In the genomic region with DNA sequence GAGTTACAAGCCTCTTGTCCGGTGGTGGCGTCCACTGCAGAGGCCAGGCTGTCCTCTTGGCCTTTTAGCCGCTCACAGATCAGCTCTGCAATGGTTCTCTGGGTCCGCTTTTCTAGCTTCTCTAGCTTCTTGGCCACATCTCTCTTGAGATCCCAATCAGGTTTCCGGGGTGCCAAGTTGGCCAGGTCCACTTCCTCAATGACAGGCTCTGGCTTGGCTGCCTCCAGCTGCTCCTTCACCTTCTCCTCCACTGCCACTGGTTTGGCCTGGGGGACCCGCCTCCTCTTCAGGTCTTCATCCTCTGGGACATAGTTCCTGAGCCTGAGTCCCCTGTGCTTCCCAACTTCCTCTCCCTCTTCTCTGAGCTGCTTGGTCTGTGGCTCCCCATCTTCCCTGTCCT, we compare ENCODE assay signal across 26 mouse cellular contexts. TPM values are rescaled to one million over a fixed set of nuclear protein-coding genes. Genes with fewer than 3 reads are reported as not detected.
DNase-seq lines count a peak whose midpoint lies in the region; ATAC-seq and TF ChIP-seq lines count a peak whose summit lies in the region.
"Not testable (repeated sequence)": the region's sequence is repeated elsewhere in the genome, so short reads cannot be mapped to it uniquely, and the experiment has no call there.
"Had no signal": no experiment of that assay in that cellular context is flagged by ENCODE, and none has a peak within 500 bp of the region (broad histone marks: within the 10 kb centered on the region; RNA-seq: fewer than 3 reads in every experiment).

No protein-coding gene starts in this region.

- H3K4me1 ChIP-seq in ES-Bruce4 (ENCODE audit: control insufficient read depth, insufficient read depth, low read length); liver, embryonic 16.5 days (ENCODE audit: control insufficient read depth, low read depth, low read length): not testable (repeated sequence)
- H3K4me1 ChIP-seq in brown adipose tissue, adult 24 weeks (ENCODE audit: control insufficient read depth, insufficient read depth, insufficient read length, low read length), result peaks cover 26% of the 10 kb centered on the region; the same call in 1 of the 2 replicates

- not testable (repeated sequence) for H3K27ac ChIP-seq in ES-Bruce4 (ENCODE audit: insufficient read depth, low read length); liver, embryonic 16.5 days (ENCODE audit: low read length)
- peak overlapping the region; percentile 82; the same call in 1 of the 2 replicates for H3K27ac ChIP-seq in brown adipose tissue, adult 24 weeks (replicated peaks; ENCODE audit: low read depth, low read length)

- H3K9me3 ChIP-seq in ES-Bruce4 (replicated peaks; ENCODE audit: control insufficient read depth, insufficient read depth, low read length, poor library complexity, severe bottlenecking); liver, embryonic 16.5 days (replicated peaks; ENCODE audit: control insufficient read depth, low read length): not testable (repeated sequence)

- 53% methylated on average over 6 of the region's 6 CpGs for WGBS in liver, embryonic 16.5 days (ENCODE audit: insufficient replicate concordance)

- not testable (repeated sequence) for H3K4me2 ChIP-seq in liver, embryonic 16.5 days (ENCODE audit: low read depth, low read length)

- H3K27me3 ChIP-seq in ES-Bruce4 (ENCODE audit: control insufficient read depth, insufficient read depth, low read length, poor library complexity, severe bottlenecking); liver, embryonic 16.5 days (ENCODE audit: control insufficient read depth, insufficient read depth, low read depth, low read length); splenic B cell, adult 2 months (ENCODE audit: control insufficient read depth, insufficient read depth, low read length, poor library complexity, severe bottlenecking): not testable (repeated sequence)

- H3K4me3 ChIP-seq in ES-Bruce4 (ENCODE audit: low read depth, low read length); brown adipose tissue, adult 24 weeks (ENCODE audit: insufficient read depth, low read depth, low read length); liver, embryonic 16.5 days (ENCODE audit: low read depth, low read length): not testable (repeated sequence)

- 0 out of 2 replicates have a peak overlapping the region, but pooled peaks have one; percentile 34 for H3K9ac ChIP-seq in ES-Bruce4 (ENCODE audit: low read depth, poor library complexity, severe bottlenecking)
- H3K9ac ChIP-seq in liver, embryonic 16.5 days (ENCODE audit: low read depth, low read length), result not testable (repeated sequence)

- H3K36me3 ChIP-seq in ES-Bruce4 (ENCODE audit: control insufficient read depth, insufficient read depth, low read length, poor library complexity, severe bottlenecking); liver, embryonic 16.5 days (ENCODE audit: control insufficient read depth, insufficient read depth); splenic B cell, adult 2 months (ENCODE audit: control insufficient read depth, insufficient read depth, low read length, poor library complexity, severe bottlenecking): not testable (repeated sequence)

- not testable (repeated sequence) for TF ChIP-seq POLR2A in ES-Bruce4 (IDR thresholded peaks at IDR 0.05; ENCODE audit: insufficient read depth, low read length)

- not testable (repeated sequence) for TF ChIP-seq CTCF in ES-Bruce4 (IDR thresholded peaks at IDR 0.05; ENCODE audit: low read depth, low read length)

- ATAC-seq in erythroid progenitor cell, adult 5-6 weeks (replicated peaks; ENCODE audit: low FRiP score, poor library complexity, severe bottlenecking), result peak; percentile 36; the same call in 1 of the 2 replicates
- ATAC-seq in liver, embryonic 16.5 days (ENCODE audit: low read depth), result peak; percentile 16; the same call in 1 of the 2 replicates
- 0 out of 2 replicates have a peak, but pooled peaks have one; percentile 24 for ATAC-seq in megakaryocyte-erythroid progenitor cell, adult 5-6 weeks (replicated peaks; ENCODE audit: low FRiP score, low TSS enrichment, poor library complexity, severe bottlenecking)

- peak; percentile 85 for DNase-seq in heart, adult 11 months
- DNase-seq in splenic B cell, adult 2 months (ENCODE audit: low read depth, low spot score), result peak; percentile 16

- not testable (repeated sequence) for TF ChIP-seq EP300 in ES-Bruce4 (IDR thresholded peaks at IDR 0.05; ENCODE audit: insufficient read depth, low read depth, low read length)

RNA-seq across cellular contexts. Expression of gene Pnp2, which starts 22.7 kb away (rescaled TPM):
- 6.1 and 9.4 TPM in 2 replicates for polyA plus RNA-seq in ES-Bruce4 (2011; ENCODE audit: insufficient read depth, insufficient read length, low read depth, missing spikeins)
- polyA plus RNA-seq in brown adipose tissue, adult 24 weeks (2012; ENCODE audit: insufficient read depth, insufficient read length, missing spikeins), result 3.5 and 5.1 TPM in 2 replicates
- total RNA-seq in erythroid progenitor cell, adult 5-6 weeks (2015; ENCODE audit: low replicate concordance), result 71.0 and 182 TPM in 2 replicates
- 38.7 and 45.7 TPM in 2 replicates for total RNA-seq in erythroid progenitor cell, adult 5-6 weeks (2017; ENCODE audit: low replicate concordance)
- 10.6 and 11.0 TPM in 2 replicates for polyA plus RNA-seq in liver, embryonic 16.5 days (2015; fragmentation: Nextera tagmentation; extraction: Ambion mirVana)
- total RNA-seq in megakaryocyte-erythroid progenitor cell, adult 5-6 weeks (2014; fragmentation: Nextera tagmentation), result 28.8 and 44.9 TPM in 2 replicates
- total RNA-seq in megakaryocyte-erythroid progenitor cell, adult 5-6 weeks (2017), result 9.8 and 12.2 TPM in 2 replicates
- polyA plus RNA-seq: erythroblast, embryonic 14.5 days; forebrain, embryonic 13.5 days; G1E; heart, embryonic 10.5 days; heart, embryonic 13.5 days had no signal

RNA-seq across cellular contexts. Expression of gene Rnase10, which starts 29.1 kb away (rescaled TPM):
- polyA plus RNA-seq in ES-Bruce4 (2011; ENCODE audit: insufficient read depth, insufficient read length, low read depth, missing spikeins), result not detected in 2 replicates
- polyA plus RNA-seq in brown adipose tissue, adult 24 weeks (2012; ENCODE audit: insufficient read depth, insufficient read length, missing spikeins), result 0.91 TPM in 1 of 2 replicates, not detected in the other
- not detected in 2 replicates for total RNA-seq in erythroid progenitor cell, adult 5-6 weeks (2015; ENCODE audit: low replicate concordance)
- not detected in 2 replicates for total RNA-seq in erythroid progenitor cell, adult 5-6 weeks (2017; ENCODE audit: low replicate concordance)
- polyA plus RNA-seq in liver, embryonic 16.5 days (2015; fragmentation: Nextera tagmentation; extraction: Ambion mirVana), result 0.09 TPM in 1 of 2 replicates, not detected in the other
- total RNA-seq in megakaryocyte-erythroid progenitor cell, adult 5-6 weeks (2014; fragmentation: Nextera tagmentation), result not detected in 2 replicates
- total RNA-seq in megakaryocyte-erythroid progenitor cell, adult 5-6 weeks (2017), result not detected in 2 replicates
- total RNA-seq: adrenal gland, adult 18-20 months; gastrocnemius, adult 18-20 months; gastrocnemius, postnatal 14 days; gastrocnemius, postnatal 4 days had no signal
- polyA plus RNA-seq: brain, embryonic 14.5 days; embryonic facial prominence, embryonic 12.5 days; erythroblast, embryonic 14.5 days; forebrain, embryonic 10.5 days; forebrain, embryonic 13.5 days; forebrain, embryonic 16.5 days; G1E; hindbrain, embryonic 12.5 days; hindbrain, embryonic 15.5 days; Patski had no signal

RNA-seq across cellular contexts. Expression of gene Gm49342, which starts 34.1 kb away (rescaled TPM):
- polyA plus RNA-seq in ES-Bruce4 (2011; ENCODE audit: insufficient read depth, insufficient read length, low read depth, missing spikeins), result 24.9 and 31.0 TPM in 2 replicates
- polyA plus RNA-seq in brown adipose tissue, adult 24 weeks (2012; ENCODE audit: insufficient read depth, insufficient read length, missing spikeins), result 11.9 and 19.3 TPM in 2 replicates
- total RNA-seq in erythroid progenitor cell, adult 5-6 weeks (2015; ENCODE audit: low replicate concordance), result not detected in 2 replicates
- 59.7 TPM in 1 of 2 replicates, not detected in the other for total RNA-seq in erythroid progenitor cell, adult 5-6 weeks (2017; ENCODE audit: low replicate concordance)
- not detected in 2 replicates for polyA plus RNA-seq in liver, embryonic 16.5 days (2015; fragmentation: Nextera tagmentation; extraction: Ambion mirVana)
- total RNA-seq in megakaryocyte-erythroid progenitor cell, adult 5-6 weeks (2014; fragmentation: Nextera tagmentation), result not detected in 2 replicates
- total RNA-seq in megakaryocyte-erythroid progenitor cell, adult 5-6 weeks (2017), result 194 and 233 TPM in 2 replicates
- total RNA-seq: G1E had no signal
- polyA plus RNA-seq: embryonic facial prominence, embryonic 12.5 days; embryonic facial prominence, embryonic 15.5 days; erythroblast, embryonic 14.5 days; forebrain, embryonic 10.5 days; forebrain, embryonic 13.5 days; forebrain, embryonic 16.5 days; heart, embryonic 10.5 days; heart, embryonic 13.5 days; heart, embryonic 16.5 days; hindbrain, embryonic 12.5 days; hindbrain, embryonic 15.5 days; intestine, embryonic 14.5 days had no signal

RNA-seq across cellular contexts. Expression of gene Pnp, which starts 47.6 kb away (rescaled TPM):
- 58.9 and 64.4 TPM in 2 replicates for polyA plus RNA-seq in ES-Bruce4 (2011; ENCODE audit: insufficient read depth, insufficient read length, low read depth, missing spikeins)
- polyA plus RNA-seq in brown adipose tissue, adult 24 weeks (2012; ENCODE audit: insufficient read depth, insufficient read length, missing spikeins), result 84.3 and 92.4 TPM in 2 replicates
- total RNA-seq in erythroid progenitor cell, adult 5-6 weeks (2015; ENCODE audit: low replicate concordance), result 256 and 266 TPM in 2 replicates
- 218 and 252 TPM in 2 replicates for total RNA-seq in erythroid progenitor cell, adult 5-6 weeks (2017; ENCODE audit: low replicate concordance)
- 75.2 and 83.1 TPM in 2 replicates for polyA plus RNA-seq in liver, embryonic 16.5 days (2015; fragmentation: Nextera tagmentation; extraction: Ambion mirVana)
- total RNA-seq in megakaryocyte-erythroid progenitor cell, adult 5-6 weeks (2014; fragmentation: Nextera tagmentation), result 297 and 354 TPM in 2 replicates
- 162 and 277 TPM in 2 replicates for total RNA-seq in megakaryocyte-erythroid progenitor cell, adult 5-6 weeks (2017)

RNA-seq across cellular contexts. Expression of gene Pip4p1, which starts 47.8 kb away (rescaled TPM):
- 90.3 and 95.5 TPM in 2 replicates for polyA plus RNA-seq in ES-Bruce4 (2011; ENCODE audit: insufficient read depth, insufficient read length, low read depth, missing spikeins)
- polyA plus RNA-seq in brown adipose tissue, adult 24 weeks (2012; ENCODE audit: insufficient read depth, insufficient read length, missing spikeins), result 44.2 and 46.1 TPM in 2 replicates
- 34.4 and 37.8 TPM in 2 replicates for total RNA-seq in erythroid progenitor cell, adult 5-6 weeks (2015; ENCODE audit: low replicate concordance)
- 23.5 and 28.2 TPM in 2 replicates for total RNA-seq in erythroid progenitor cell, adult 5-6 weeks (2017; ENCODE audit: low replicate concordance)
- polyA plus RNA-seq in liver, embryonic 16.5 days (2015; fragmentation: Nextera tagmentation; extraction: Ambion mirVana), result 22.8 and 24.9 TPM in 2 replicates
- 12.6 and 21.0 TPM in 2 replicates for total RNA-seq in megakaryocyte-erythroid progenitor cell, adult 5-6 weeks (2014; fragmentation: Nextera tagmentation)
- total RNA-seq in megakaryocyte-erythroid progenitor cell, adult 5-6 weeks (2017), result 10.9 and 12.6 TPM in 2 replicates

Comparison
In these comparisons a context has a peak if more than half of its experiments do, and no peak if none do; other contexts are left out.
1. RNA of gene Gm49342, which starts 34.1 kb away (polyA plus RNA-seq): 24.9 to 31.0 TPM in ES-Bruce4 and 11.9 to 19.3 TPM in brown adipose tissue, adult 24 weeks; not detected in liver, embryonic 16.5 days; every median in the first group is over 10 times any median in the second.
2. Peak in every context shown above with its lines, with median percentiles within 50 percentile points of each other: ATAC-seq.